Mouse (Mus musculus): ENCODE measurements around the gene Kmt2a. TPM values are rescaled to one million over a fixed set of nuclear protein-coding genes. Genes with fewer than 3 reads are reported as not detected.

Gene Kmt2a
- polyA plus RNA-seq, 1 experiment = 4.5 TPM

DNA sequence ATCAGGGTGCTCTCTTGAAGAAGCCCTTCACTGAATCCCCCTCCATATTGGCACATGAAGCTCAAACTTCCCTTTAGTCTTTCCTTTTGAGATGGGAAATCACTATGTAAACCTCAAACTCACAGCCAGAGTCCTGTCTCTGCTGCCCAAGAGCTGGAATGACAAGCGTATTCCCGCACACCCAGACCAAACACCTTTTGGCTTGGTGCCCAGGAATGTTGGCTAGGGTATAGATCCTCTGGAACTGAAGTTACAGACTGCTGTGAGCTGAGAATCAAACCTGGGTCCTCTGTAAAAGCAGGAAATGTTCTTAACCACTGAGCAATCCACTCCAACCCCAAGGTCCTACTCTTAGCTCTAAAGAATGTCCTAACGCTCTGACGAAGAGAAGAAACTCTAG lies 48.7 kb downstream of the Kmt2a start:
- no peak overlapping the region for H3K4me3 ChIP-seq
- TF ChIP-seq REST (IDR thresholded peaks at IDR 0.05; ENCODE audit: insufficient read depth, insufficient read length) = no peak
- no peak for TF ChIP-seq MYOG (IDR thresholded peaks at IDR 0.05; ENCODE audit: control insufficient read depth in 1 of 3, insufficient read depth in 1 of 3, insufficient read length in 2 of 3, low read depth in 2 of 3)
- TF ChIP-seq POLR2AphosphoS2 (IDR thresholded peaks at IDR 0.05; ENCODE audit: insufficient read length, low read depth) = no peak
- no peak for TF ChIP-seq TCF3 (IDR thresholded peaks at IDR 0.05; ENCODE audit: insufficient read length, low read depth)
- no peak for TF ChIP-seq USF1 (IDR thresholded peaks at IDR 0.05; ENCODE audit: low read depth)
- TF ChIP-seq MAX (IDR thresholded peaks at IDR 0.05; ENCODE audit: low read depth) = no peak
- no peak for TF ChIP-seq MYOD1 (IDR thresholded peaks at IDR 0.05; ENCODE audit: control insufficient read depth in 1 of 3, insufficient read length in 2 of 3, low read depth in 2 of 3)
- H3K27me3 ChIP-seq (ENCODE audit: control insufficient read depth, insufficient read depth, insufficient read length) = no peaks in the 10 kb centered on the region
- H3K79me2 ChIP-seq (ENCODE audit: control insufficient read depth, insufficient read depth) = no peaks in the 10 kb centered on the region
- peaks cover 61% of the 10 kb centered on the region for H3K36me3 ChIP-seq (ENCODE audit: control insufficient read depth, insufficient read depth)
- no peak overlapping the region for H3ac ChIP-seq (ENCODE audit: control insufficient read depth, insufficient read length)
- no peak overlapping the region for H3K4me2 ChIP-seq (ENCODE audit: low read depth)

DNA sequence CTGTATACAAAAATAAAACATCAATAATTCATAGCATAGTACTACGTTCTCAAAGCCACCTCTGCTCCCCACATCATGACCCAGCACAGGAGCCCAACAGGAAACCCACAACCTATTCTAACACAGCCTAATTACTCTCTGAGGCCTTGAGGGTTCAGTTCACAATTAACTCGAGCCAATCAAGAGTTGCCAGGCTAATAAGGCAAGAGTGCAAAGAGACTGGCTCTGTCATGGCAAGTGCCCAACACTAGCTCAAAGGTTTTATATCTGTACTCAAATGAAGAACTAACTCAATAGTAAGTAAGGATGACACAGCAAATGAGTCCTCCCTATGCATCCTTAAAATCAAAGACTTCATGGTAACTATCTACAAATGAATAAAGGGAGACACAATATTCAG lies 50.6 kb downstream of the Kmt2a start:
- H3K4me2 ChIP-seq (ENCODE audit: low read depth) = no peak overlapping the region
- TF ChIP-seq MAX (IDR thresholded peaks at IDR 0.05; ENCODE audit: low read depth) = no peak
- TF ChIP-seq TCF3 (IDR thresholded peaks at IDR 0.05; ENCODE audit: insufficient read length, low read depth) = no peak
- no peak for TF ChIP-seq USF1 (IDR thresholded peaks at IDR 0.05; ENCODE audit: low read depth)
- H3ac ChIP-seq (ENCODE audit: control insufficient read depth, insufficient read length) = no peak overlapping the region
- H3K36me3 ChIP-seq (ENCODE audit: control insufficient read depth, insufficient read depth) = peaks cover 65% of the 10 kb centered on the region
- no peaks in the 10 kb centered on the region for H3K27me3 ChIP-seq (ENCODE audit: control insufficient read depth, insufficient read depth, insufficient read length)
- H3K4me3 ChIP-seq = no peak overlapping the region
- no peaks in the 10 kb centered on the region for H3K79me2 ChIP-seq (ENCODE audit: control insufficient read depth, insufficient read depth)

DNA sequence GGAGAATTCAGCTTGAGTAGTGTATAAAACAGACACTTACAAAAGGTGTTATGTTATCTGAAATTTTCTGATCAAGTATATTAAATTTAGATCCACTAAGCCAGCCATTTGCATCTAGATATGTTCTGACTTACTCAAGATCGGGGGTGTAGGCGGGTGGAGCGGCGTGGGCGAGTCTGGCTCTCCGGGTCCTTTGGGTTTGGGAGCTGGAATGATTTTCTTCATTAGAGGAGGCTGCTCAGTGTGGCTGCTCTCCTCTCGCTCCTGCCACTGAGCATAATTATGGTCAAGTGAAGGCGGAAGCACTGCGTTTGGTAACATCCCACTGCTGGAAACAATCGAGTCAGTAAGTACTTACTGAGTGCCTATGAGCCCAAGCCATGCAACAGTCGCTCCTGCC lies 52.2 kb downstream of the Kmt2a start:
- Histone ChIP-seq H3K4me3 (no peak overlapping the region), H3K27me3 (ENCODE audit: control insufficient read depth, insufficient read depth, insufficient read length) (no peaks in the 10 kb centered on the region), H3K4me2 (ENCODE audit: low read depth) (no peak overlapping the region), H3ac (ENCODE audit: control insufficient read depth, insufficient read length) (no peak overlapping the region), H3K36me3 (ENCODE audit: control insufficient read depth, insufficient read depth) (peaks cover 74% of the 10 kb centered on the region), H3K79me2 (ENCODE audit: control insufficient read depth, insufficient read depth) (no peaks in the 10 kb centered on the region)
- no peak for TF ChIP-seq CEBPB (IDR thresholded peaks at IDR 0.05; ENCODE audit: insufficient read depth, poor library complexity, severe bottlenecking)
- TF ChIP-seq TCF3 (IDR thresholded peaks at IDR 0.05; ENCODE audit: insufficient read length, low read depth) = no peak
- TF ChIP-seq TCF12 (IDR thresholded peaks at IDR 0.05; ENCODE audit: insufficient read depth, poor library complexity, severe bottlenecking) = no peak
- TF ChIP-seq MYOD1 (IDR thresholded peaks at IDR 0.05; ENCODE audit: control insufficient read depth in 1 of 3, insufficient read length in 2 of 3, low read depth in 2 of 3) = no peak

DNA sequence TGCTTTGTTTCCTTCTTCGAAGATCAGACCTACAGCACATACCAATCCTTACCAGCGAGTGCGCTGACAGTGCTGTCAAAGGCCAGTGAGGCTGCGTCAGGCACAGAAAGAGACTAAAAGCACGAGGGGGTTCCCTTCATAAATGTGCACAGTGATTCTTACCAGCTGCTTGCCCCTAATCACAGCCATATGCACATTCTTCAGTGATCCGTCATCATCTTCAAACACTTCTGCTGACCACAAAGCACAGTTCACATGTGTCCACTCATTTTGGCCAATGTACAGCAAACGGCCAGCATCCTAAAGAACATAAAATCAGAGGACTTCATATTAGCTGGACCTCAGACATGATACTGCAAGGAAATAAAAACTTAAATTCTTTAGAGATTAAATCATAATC lies 54.4 kb downstream of the Kmt2a start:
- Histone ChIP-seq H3K4me3 (no peak overlapping the region), H3K36me3 (ENCODE audit: control insufficient read depth, insufficient read depth) (peaks cover 73% of the 10 kb centered on the region), H3ac (ENCODE audit: control insufficient read depth, insufficient read length) (no peak overlapping the region), H3K4me2 (ENCODE audit: low read depth) (no peak overlapping the region), H3K27me3 (ENCODE audit: control insufficient read depth, insufficient read depth, insufficient read length) (no peaks in the 10 kb centered on the region), H3K79me2 (ENCODE audit: control insufficient read depth, insufficient read depth) (no peaks in the 10 kb centered on the region)
- TF ChIP-seq MYOG (IDR thresholded peaks at IDR 0.05; ENCODE audit: control insufficient read depth in 1 of 3, insufficient read depth in 1 of 3, insufficient read length in 2 of 3, low read depth in 2 of 3) (no peak), USF1 (IDR thresholded peaks at IDR 0.05; ENCODE audit: low read depth) (no peak), MYOD1 (IDR thresholded peaks at IDR 0.05; ENCODE audit: control insufficient read depth in 1 of 3, insufficient read length in 2 of 3, low read depth in 2 of 3) (peak in 1 of 3 experiments; percentile 22)

DNA sequence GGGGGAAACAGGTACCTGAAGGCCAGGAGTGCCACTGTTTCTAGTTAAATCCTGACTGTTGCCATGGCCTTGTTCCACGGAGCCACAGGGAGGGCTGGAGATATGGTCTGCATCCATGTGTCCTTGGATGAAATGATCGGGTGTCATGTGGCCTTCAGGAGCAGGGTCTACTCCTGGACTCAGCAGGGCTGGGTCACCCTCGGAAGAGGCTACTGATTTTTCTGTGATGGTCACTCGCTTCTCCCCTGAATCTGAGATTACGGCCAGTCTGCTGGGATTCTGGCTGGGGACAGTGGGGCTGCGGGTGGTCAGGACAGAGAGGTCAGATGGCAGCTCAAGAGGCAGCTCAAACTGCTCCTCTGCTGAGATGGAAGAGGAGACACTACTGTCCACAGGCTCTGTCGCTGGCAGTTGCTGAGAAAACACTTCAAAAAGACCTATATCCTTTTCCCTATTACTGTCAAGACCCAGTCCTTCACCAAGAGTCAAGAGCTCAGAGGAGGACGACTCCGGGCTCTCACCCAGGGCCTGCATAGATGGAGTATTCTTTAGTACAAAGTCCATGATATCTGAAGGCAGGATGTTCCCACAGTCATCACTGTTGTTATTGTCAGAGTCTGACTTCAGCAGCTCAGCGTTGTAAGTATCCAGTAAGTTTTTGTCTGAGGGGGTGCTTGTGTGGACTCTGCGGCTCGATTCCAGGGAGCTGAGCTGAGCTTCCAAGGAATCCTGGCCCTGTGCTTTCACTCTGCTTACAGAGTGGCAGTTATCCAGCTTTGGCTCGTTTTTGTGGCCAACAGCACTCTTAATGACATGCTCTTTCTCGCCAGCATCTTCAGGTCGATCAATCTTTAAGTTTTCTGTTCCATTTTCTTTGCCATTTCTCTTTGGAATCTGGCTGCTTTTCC lies 60.9 kb downstream of the Kmt2a start:
- TF ChIP-seq E2F4 (IDR thresholded peaks at IDR 0.05; ENCODE audit: insufficient read depth) (no peak), TCF3 (IDR thresholded peaks at IDR 0.05; ENCODE audit: insufficient read length, low read depth) (no peak), USF1 (IDR thresholded peaks at IDR 0.05; ENCODE audit: low read depth) (no peak), POLR2AphosphoS2 (IDR thresholded peaks at IDR 0.05; ENCODE audit: insufficient read length, low read depth) (no peak), MAX (IDR thresholded peaks at IDR 0.05; ENCODE audit: low read depth) (no peak), SRF (IDR thresholded peaks at IDR 0.05; ENCODE audit: control insufficient read depth, insufficient read length, low read depth) (no peak), TCF12 (IDR thresholded peaks at IDR 0.05; ENCODE audit: insufficient read depth, poor library complexity, severe bottlenecking) (no peak), MYOD1 (IDR thresholded peaks at IDR 0.05; ENCODE audit: control insufficient read depth in 1 of 3, insufficient read length in 2 of 3, low read depth in 2 of 3) (no peak), CEBPB (IDR thresholded peaks at IDR 0.05; ENCODE audit: insufficient read depth, poor library complexity, severe bottlenecking) (no peak), POLR2A (IDR thresholded peaks at IDR 0.05; ENCODE audit: insufficient read length, low read depth) (no peak), REST (IDR thresholded peaks at IDR 0.05; ENCODE audit: insufficient read depth, insufficient read length) (no peak), MYOG (IDR thresholded peaks at IDR 0.05; ENCODE audit: control insufficient read depth in 1 of 3, insufficient read depth in 1 of 3, insufficient read length in 2 of 3, low read depth in 2 of 3) (no peak)
- H3K27me3 ChIP-seq (ENCODE audit: control insufficient read depth, insufficient read depth, insufficient read length) = no peaks in the 10 kb centered on the region
- no peak overlapping the region for H3K4me2 ChIP-seq (ENCODE audit: low read depth)
- no peaks in the 10 kb centered on the region for H3K79me2 ChIP-seq (ENCODE audit: control insufficient read depth, insufficient read depth)
- no peak overlapping the region for H3ac ChIP-seq (ENCODE audit: control insufficient read depth, insufficient read length)
- no peak overlapping the region for H3K4me3 ChIP-seq
- peaks cover 56% of the 10 kb centered on the region for H3K36me3 ChIP-seq (ENCODE audit: control insufficient read depth, insufficient read depth)
